Mouse (Mus musculus): ENCODE data around the gene Runx1.

DNA sequence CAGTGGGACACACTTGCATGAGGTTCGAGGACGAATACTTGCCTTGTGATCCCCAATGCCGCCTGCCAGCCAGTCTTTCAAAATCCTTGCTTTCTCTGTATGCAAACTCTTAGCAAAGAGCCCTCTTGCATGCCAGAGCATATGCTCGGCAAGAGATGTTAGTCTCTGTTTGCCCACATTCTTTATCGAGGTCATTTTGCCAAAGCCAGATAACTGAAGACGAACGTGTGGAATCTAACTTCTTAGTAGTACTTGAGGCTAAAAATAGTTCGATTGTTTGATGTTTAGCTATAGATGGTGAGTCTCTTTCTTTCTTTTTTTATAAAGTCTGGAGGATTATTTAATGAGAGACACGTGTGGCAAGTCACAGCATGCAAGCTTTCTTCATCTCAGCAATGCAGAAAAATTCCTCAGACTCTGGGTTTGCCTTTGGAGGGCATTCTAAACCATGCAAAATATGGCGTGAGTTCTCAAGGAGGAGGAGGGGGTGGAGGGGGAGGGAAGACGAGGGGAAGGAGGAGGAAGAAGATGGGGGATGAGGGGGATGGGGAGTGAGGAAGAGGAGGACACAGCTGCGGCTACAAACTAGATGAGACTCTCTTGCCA is 81.7 kb downstream of the Runx1 start:
- no peak for TF ChIP-seq CHD2 (IDR thresholded peaks at IDR 0.05; ENCODE audit: low read depth, low read length)
- no peak for TF ChIP-seq MAFK (IDR thresholded peaks at IDR 0.05; ENCODE audit: insufficient read depth, low read depth, low read length)
- TF ChIP-seq ZC3H11A (IDR thresholded peaks at IDR 0.05; ENCODE audit: borderline replicate concordance, low read depth, low read length): no peak
- no peak for TF ChIP-seq ZNF384 (IDR thresholded peaks at IDR 0.05; ENCODE audit: low read depth, low read length)
- no peak for TF ChIP-seq HCFC1 (IDR thresholded peaks at IDR 0.05; ENCODE audit: borderline replicate concordance, insufficient read depth, low read length)

Data from ES-E14 (cell line).